Mouse (Mus musculus): ENCODE results near the gene Atg10. TPM values are rescaled to one million over a fixed set of nuclear protein-coding genes. Genes with fewer than 3 reads are reported as not detected.

Gene Atg10
- polyA plus RNA-seq, 1 experiment from 2014 or later: 13.8 TPM

DNA sequence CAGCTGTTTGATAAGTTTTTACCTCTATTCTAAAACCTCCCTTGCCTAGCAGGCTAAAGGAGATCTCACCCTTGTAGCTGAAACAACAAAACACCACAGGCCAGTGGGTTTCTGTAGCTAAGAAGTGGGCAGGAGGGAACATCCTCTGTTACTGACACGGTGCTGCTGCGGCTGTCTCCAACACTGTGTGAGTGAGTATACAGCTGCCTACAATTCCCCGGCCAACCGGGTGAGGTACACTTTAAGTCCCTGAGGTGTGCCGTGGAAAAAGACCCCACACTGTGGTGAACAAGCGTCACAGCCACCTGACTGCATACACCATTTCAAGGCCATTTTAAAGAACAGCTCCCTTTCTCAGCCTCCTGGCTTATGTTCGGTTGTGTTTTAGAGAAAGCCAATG lies 129.6 kb downstream of the Atg10 start:
- Histone ChIP-seq H3K36me3 (replicated peaks) (no peaks in the 10 kb centered on the region), H3K27me3 (replicated peaks) (no peaks in the 10 kb centered on the region), H3K9me3 (no peaks in the 10 kb centered on the region), H3K27ac (peak overlapping the region; percentile 61), H3K4me3 (no peak overlapping the region), H3K4me2 (0 out of 2 replicates have a peak overlapping the region, but pooled peaks have one; percentile 22), H3K4me1 (peaks cover 16% of the 10 kb centered on the region), H3K9ac (no peak overlapping the region)
- 30% methylated on average over 7 of the region's 7 CpGs for WGBS
- ATAC-seq (replicated peaks): peak; percentile 79

DNA sequence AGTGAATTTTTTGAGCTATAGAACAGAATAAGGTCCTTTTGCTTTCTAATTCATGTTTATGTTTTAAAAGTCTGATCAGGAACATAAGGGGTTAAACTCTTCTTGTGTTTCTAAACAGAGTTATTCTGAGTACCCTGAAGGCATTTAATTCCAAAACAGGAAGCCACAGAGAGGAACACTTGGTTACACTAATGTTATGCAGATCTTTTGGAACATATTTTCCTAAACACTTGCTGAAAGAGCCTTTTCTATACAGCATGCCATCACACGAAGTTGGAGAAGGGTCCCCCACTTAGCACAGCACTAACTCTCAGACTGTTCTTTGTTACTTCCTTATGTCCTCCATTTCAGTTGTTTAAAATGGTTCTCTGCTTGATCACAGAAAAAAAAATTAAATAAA lies 130.2 kb downstream of the Atg10 start:
- Histone ChIP-seq H3K27ac (peak overlapping the region; percentile 61; the same call in 1 of the 2 replicates), H3K4me2 (no peak overlapping the region), H3K4me1 (peaks cover 16% of the 10 kb centered on the region), H3K27me3 (replicated peaks) (no peaks in the 10 kb centered on the region), H3K9me3 (no peaks in the 10 kb centered on the region), H3K36me3 (replicated peaks) (no peaks in the 10 kb centered on the region), H3K9ac (no peak overlapping the region), H3K4me3 (no peak overlapping the region)
- whole genome bisulfite sequencing: 3% methylated on average over 1 of the region's 1 CpGs
- ATAC-seq (replicated peaks): peak; percentile 57; the same call in 1 of the 2 replicates

DNA sequence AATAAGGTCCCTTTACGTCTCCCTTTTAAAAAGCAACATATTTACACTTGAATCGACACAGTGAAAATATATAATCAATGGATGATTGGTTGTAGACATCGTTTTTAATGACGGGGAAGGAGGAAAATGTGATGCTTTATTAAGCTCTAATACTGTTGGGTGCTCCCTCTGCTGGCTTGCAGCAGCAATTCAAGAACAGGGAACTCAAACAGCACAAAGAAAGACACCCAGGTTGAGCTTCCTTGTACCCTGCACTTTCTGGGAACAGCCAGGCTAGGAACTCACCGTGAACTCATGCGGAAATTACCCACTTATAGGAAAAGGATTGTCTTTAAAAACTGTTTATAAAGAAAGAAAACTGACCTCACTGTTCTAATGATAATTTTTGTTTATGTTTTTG lies 130.6 kb downstream of the Atg10 start:
- Histone ChIP-seq H3K27me3 (replicated peaks) (no peaks in the 10 kb centered on the region), H3K4me3 (no peak overlapping the region), H3K36me3 (replicated peaks) (no peaks in the 10 kb centered on the region), H3K4me1 (peaks cover 16% of the 10 kb centered on the region), H3K9me3 (no peaks in the 10 kb centered on the region), H3K27ac (no peak overlapping the region), H3K4me2 (no peak overlapping the region), H3K9ac (no peak overlapping the region)
- 28% methylated on average over 6 of the region's 6 CpGs for WGBS
- peak; percentile 77 for ATAC-seq (replicated peaks)

DNA sequence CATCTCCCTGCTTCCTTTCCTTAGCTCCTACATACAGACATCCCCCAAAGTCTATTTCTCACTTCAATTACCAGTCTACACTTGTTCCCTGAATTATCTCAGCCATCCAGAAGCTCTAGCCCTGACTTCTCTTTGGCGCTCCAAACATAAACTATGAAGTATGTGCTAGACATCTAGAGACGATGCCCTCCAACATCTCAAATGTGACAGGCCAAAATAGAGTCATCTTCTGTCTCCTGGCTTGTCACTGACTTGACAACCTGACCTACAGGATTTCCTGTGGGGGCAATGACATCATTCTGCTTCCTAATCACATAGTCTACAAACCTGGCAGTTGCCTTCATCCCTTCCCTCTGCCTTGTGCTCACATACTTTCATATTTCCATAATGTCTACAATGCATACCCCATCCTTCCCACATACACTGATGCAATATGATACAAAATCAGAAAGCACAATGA lies 132.0 kb downstream of the Atg10 start:
- Histone ChIP-seq H3K4me1 (peaks cover 16% of the 10 kb centered on the region), H3K4me3 (no peak overlapping the region), H3K36me3 (replicated peaks) (no peaks in the 10 kb centered on the region), H3K27me3 (replicated peaks) (no peaks in the 10 kb centered on the region), H3K27ac (no peak overlapping the region), H3K9me3 (no peaks in the 10 kb centered on the region), H3K9ac (no peak overlapping the region), H3K4me2 (no peak overlapping the region)
- ATAC-seq (replicated peaks): no peak
- WGBS: 93% methylated on average over 2 of the region's 2 CpGs

DNA sequence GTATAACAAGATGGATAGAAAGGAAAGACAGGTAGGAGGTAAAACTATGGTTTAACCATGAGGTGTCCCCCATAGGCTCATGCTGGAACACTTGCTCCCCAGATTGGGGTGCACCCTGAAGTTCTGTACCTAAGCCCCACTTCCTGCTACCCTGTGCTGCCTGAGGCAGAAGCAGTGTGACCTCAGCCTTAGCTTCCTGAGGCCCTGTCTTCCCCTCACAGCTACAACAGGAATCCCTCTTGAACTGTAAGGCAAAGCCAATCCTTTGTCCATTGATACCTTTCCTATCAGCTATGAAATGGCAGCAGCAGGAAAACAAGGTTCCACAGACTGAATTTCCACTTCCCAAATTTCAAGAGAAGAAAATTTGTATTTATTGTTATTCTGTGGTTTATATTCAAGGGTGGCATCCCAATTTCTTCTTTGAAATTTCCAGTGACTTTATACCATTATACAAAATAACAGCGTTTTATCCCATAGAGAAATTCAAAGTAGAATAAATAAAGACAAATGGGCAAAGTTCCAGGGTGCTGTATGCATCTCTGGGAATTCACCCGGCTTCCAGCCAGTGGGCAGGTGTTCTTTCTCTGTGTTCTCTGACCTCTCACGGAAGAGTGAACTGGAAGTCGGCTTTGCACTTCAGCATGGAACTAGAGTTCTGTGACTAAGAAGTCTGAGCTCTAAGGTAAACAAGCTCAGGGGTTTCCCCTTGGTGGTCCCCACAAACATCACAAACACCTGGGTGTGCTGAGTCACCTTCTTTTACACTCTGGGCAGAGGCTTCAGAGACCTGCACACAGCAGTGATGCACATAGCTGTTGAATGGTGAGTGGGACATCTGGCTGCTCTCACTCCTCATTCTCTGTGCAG lies 132.7 kb downstream of the Atg10 start:
- Histone ChIP-seq H3K4me1 (peaks cover 16% of the 10 kb centered on the region), H3K27me3 (replicated peaks) (no peaks in the 10 kb centered on the region), H3K4me2 (no peak overlapping the region), H3K4me3 (no peak overlapping the region), H3K27ac (no peak overlapping the region), H3K9me3 (no peaks in the 10 kb centered on the region), H3K36me3 (replicated peaks) (no peaks in the 10 kb centered on the region), H3K9ac (no peak overlapping the region)
- no peak for ATAC-seq (replicated peaks)
- WGBS: 76% methylated on average over 4 of the region's 4 CpGs

DNA sequence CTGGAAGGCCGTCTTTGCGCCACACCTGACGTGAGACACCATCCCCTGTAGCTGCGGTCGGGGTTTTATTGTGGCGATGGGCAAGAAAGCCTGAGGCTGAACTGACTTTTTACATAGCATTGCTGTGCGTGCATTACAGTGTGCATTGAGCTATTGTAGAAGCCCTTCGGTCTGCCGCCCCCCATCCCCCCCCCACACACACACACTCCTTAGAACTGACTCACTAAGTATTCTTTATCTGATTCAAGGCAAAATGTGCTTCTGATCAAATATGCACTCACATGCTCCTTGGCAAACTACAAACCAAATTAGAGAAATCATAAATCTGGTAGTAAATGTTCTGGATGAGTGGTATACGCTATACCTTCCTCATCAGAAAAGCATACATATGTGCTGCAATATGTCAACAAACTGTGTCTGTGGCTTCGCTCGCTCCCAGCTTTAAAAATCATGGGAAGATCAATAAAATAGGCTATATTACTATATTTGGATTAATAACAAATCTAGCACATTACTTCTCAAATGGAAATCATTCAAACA lies 137.3 kb downstream of the Atg10 start:
- H3K4me2 ChIP-seq: no peak overlapping the region
- H3K9ac ChIP-seq: no peak overlapping the region
- no peaks in the 10 kb centered on the region for H3K4me1 ChIP-seq
- 91% methylated on average over 12 of the region's 12 CpGs for WGBS
- no peak for ATAC-seq (replicated peaks)
- H3K4me3 ChIP-seq: no peak overlapping the region
- no peaks in the 10 kb centered on the region for H3K36me3 ChIP-seq (replicated peaks)
- H3K9me3 ChIP-seq: no peaks in the 10 kb centered on the region
- no peak overlapping the region for H3K27ac ChIP-seq
- H3K27me3 ChIP-seq (replicated peaks): no peaks in the 10 kb centered on the region

DNA sequence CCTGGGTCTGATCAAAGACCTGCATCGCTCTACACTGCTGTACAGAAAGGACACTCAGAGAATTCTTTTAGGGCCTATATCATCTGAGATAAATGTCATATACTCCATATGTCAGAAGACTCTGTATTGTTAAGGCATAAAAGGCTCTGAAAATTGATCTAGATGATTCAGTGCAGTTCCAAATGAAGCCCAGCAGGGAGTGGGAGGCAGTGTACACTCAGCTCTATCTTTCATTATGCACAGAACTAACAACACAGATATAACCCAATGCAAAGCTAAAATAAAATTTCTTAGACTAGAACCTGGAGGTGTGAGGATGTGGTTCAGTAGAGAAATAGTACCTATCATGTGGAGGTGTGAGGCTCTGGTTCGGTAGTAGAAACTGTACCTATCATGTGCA lies 151.4 kb downstream of the Atg10 start:
- Histone ChIP-seq H3K27ac (no peak overlapping the region), H3K4me2 (no peak overlapping the region), H3K4me3 (no peak overlapping the region), H3K9ac (no peak overlapping the region), H3K4me1 (no peaks in the 10 kb centered on the region), H3K9me3 (no peaks in the 10 kb centered on the region), H3K36me3 (replicated peaks) (no peaks in the 10 kb centered on the region), H3K27me3 (replicated peaks) (no peaks in the 10 kb centered on the region)
- ATAC-seq (replicated peaks): no peak
- WGBS: 94% methylated on average over 2 of the region's 2 CpGs

DNA sequence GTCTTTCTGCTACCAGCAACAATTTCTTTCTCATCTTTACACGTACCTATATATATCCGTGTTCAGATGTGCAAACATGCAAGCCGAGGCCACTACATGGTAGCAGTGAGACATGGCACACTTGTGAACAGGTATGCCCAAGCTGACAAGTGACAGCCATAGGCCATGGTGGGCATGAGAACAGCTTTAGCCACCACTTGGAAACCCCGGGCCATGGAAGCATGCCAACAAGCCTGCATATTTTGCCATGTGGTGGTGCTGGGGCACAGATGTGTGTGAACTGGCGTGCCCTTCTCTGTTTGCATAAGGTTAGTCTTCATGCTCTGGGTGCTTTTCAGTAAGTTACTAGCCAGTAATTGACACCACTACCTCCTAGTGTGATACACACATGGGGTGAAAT lies 162.9 kb downstream of the Atg10 start:
- Histone ChIP-seq H3K4me1 (no peaks in the 10 kb centered on the region), H3K4me3 (no peak overlapping the region), H3K4me2 (no peak overlapping the region), H3K9ac (no peak overlapping the region), H3K27me3 (replicated peaks) (no peaks in the 10 kb centered on the region), H3K9me3 (no peaks in the 10 kb centered on the region), H3K36me3 (replicated peaks) (no peaks in the 10 kb centered on the region), H3K27ac (no peak overlapping the region)
- ATAC-seq (replicated peaks): no peak
- 85% methylated on average over 5 of the region's 5 CpGs for WGBS

DNA sequence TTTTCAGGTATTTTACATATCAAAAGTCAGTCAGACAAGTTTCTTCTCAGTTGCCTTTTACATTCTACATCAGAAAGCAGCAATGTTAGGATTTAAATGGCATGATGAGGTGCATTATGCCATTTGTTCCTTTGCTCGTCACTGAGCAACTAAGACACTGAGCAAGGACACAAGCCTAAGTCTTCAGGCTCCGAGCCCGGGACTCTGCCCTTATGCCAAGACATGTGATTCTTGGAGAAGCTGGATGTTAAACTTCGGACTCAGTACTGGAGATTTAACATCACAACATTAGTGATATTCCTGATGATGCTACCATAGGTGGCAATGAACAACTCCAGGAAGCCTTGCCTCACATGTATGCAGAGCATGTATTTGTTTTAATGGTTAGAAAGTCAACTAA lies 175.6 kb downstream of the Atg10 start:
- Histone ChIP-seq H3K9ac (no peak overlapping the region), H3K9me3 (no peaks in the 10 kb centered on the region), H3K4me3 (no peak overlapping the region), H3K27ac (no peak overlapping the region), H3K4me1 (no peaks in the 10 kb centered on the region), H3K4me2 (no peak overlapping the region), H3K36me3 (replicated peaks) (no peaks in the 10 kb centered on the region), H3K27me3 (replicated peaks) (no peaks in the 10 kb centered on the region)
- 84% methylated on average over 4 of the region's 4 CpGs for WGBS
- ATAC-seq (replicated peaks): no peak

DNA sequence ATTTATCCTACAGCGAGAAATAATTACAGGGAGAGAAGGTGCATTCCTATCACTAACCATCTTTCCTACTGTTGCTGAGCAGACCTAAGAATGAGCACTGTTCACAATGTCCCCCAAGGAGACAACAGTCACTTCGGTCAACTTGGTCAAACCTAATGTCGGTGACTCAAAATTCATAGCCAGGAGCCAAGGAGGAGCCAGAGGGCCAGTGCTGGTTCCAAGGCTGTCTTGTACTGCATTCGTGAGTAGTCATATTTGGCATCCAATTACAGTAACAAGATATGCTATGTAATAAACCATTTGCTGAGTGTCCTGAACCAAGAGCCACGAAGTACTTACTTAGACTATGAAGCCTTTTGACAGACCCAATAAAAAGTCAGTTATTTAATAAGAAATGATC lies 176.9 kb downstream of the Atg10 start:
- Histone ChIP-seq H3K9me3 (no peaks in the 10 kb centered on the region), H3K4me1 (no peaks in the 10 kb centered on the region), H3K4me3 (no peak overlapping the region), H3K9ac (no peak overlapping the region), H3K4me2 (no peak overlapping the region), H3K27me3 (replicated peaks) (no peaks in the 10 kb centered on the region), H3K27ac (no peak overlapping the region), H3K36me3 (replicated peaks) (no peaks in the 10 kb centered on the region)
- WGBS: 89% methylated on average over 5 of the region's 5 CpGs
- ATAC-seq (replicated peaks): no peak

DNA sequence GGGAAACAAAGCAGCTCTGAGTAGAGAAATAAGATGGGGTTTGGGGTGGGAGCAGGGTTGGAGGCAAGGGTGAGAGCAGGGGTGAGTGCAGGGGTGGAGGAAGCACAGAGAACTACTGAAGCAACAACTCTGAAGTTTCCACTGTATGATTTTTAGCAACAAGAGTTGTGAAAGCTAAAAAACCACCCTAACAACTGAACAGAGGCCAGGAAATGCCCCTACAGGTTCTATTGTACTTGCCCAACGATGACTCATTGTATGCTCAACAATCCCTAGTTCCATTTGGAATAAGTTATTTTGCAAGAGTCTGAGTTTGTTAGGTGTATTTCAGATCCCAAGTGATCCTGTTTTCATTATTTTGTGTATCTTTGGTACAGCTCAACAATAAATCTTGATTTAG lies 182.5 kb downstream of the Atg10 start:
- no peak overlapping the region for H3K4me2 ChIP-seq
- ATAC-seq (replicated peaks): no peak
- no peaks in the 10 kb centered on the region for H3K27me3 ChIP-seq (replicated peaks)
- H3K4me1 ChIP-seq: peaks cover 5% of the 10 kb centered on the region; the same call in 1 of the 2 replicates
- no peak overlapping the region for H3K4me3 ChIP-seq
- H3K36me3 ChIP-seq (replicated peaks): no peaks in the 10 kb centered on the region
- H3K9me3 ChIP-seq: no peaks in the 10 kb centered on the region
- WGBS: 89% methylated on average over 1 of the region's 1 CpGs
- H3K27ac ChIP-seq: no peak overlapping the region
- H3K9ac ChIP-seq: no peak overlapping the region

DNA sequence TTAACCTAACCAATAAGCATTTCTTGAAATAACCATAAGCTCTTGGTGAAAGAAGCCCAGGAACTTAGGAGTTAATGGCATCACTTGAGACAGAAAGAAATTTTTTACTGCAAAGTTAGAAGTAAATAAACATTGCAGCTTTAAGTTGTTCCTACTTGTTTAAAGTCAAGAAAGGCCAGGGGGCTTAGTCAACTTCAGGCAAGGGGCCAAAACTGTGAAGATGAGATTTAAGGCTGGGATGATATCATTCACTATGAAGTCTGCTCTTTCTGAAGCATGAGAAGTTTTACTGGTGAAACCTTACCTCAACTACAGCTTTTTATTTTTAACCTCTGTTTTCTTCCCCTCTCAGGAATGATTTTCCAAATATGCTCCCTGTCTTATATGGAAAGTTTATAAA lies 183.3 kb downstream of the Atg10 start:
- no peak overlapping the region for H3K4me3 ChIP-seq
- H3K27ac ChIP-seq: no peak overlapping the region
- H3K27me3 ChIP-seq (replicated peaks): no peaks in the 10 kb centered on the region
- peaks cover 5% of the 10 kb centered on the region; the same call in 1 of the 2 replicates for H3K4me1 ChIP-seq
- ATAC-seq (replicated peaks): no peak
- no peaks in the 10 kb centered on the region for H3K36me3 ChIP-seq (replicated peaks)
- H3K9me3 ChIP-seq: no peaks in the 10 kb centered on the region
- H3K9ac ChIP-seq: no peak overlapping the region
- no peak overlapping the region for H3K4me2 ChIP-seq
